Mouse (Mus musculus) hindbrain, embryonic 11.5 days (tissue): ENCODE data around the gene Hrnr. TPM values are rescaled to one million over a fixed set of nuclear protein-coding genes. Genes with fewer than 3 reads are reported as not detected.

Experiments used
- ATAC-seq: fragments of 200-750 bp; cut with Nextera tagmentation; 2 replicates; pipeline ENCODE4 v1.8.0; 2017; ENCODE audit warnings: mild to moderate bottlenecking, moderate TSS enrichment, moderate library complexity; ENCODE audit not compliant: low FRiP score
- DNase-seq: peaks from one replicate; pipeline ENCODE4 v3.0.0-alpha.2; 2015; ENCODE audit warnings: low spot score
- H3K27ac ChIP-seq: fragments of 300-500 bp; sonication (generic); 2 replicates; pipeline ENCODE4 v1.5.1; 2014; ENCODE audit warnings: mild to moderate bottlenecking, low read depth, low read length
- H3K27me3 ChIP-seq: fragments of 300-500 bp; sonication (generic); 2 replicates; pipeline ENCODE4 v1.6.1; 2014; ENCODE audit warnings: mild to moderate bottlenecking, low read length, moderate library complexity, mixed read lengths; ENCODE audit not compliant: control insufficient read depth, insufficient read depth
- H3K36me3 ChIP-seq: fragments of 300-500 bp; sonication (generic); 2 replicates; pipeline ENCODE4 v1.6.1; 2014; ENCODE audit warnings: mild to moderate bottlenecking, low read length, moderate library complexity, mixed read lengths; ENCODE audit not compliant: control insufficient read depth, insufficient read depth
- H3K4me1 ChIP-seq: fragments of 300-500 bp; sonication (generic); replicated peaks from 2 replicates; pipeline ENCODE4 v1.6.1; 2014; ENCODE audit warnings: low read length, mixed read lengths; ENCODE audit not compliant: control insufficient read depth, insufficient read depth
- H3K4me2 ChIP-seq: fragments of 300-500 bp; sonication (generic); replicated peaks from 2 replicates; pipeline ENCODE4 v1.6.1; 2014; ENCODE audit warnings: mild to moderate bottlenecking, low read depth, low read length
- H3K4me3 ChIP-seq: fragments of 300-500 bp; sonication (generic); 2 replicates; pipeline ENCODE4 v1.5.1; 2014; ENCODE audit warnings: low read depth, low read length
- H3K9ac ChIP-seq: fragments of 300-500 bp; sonication (generic); 2 replicates; pipeline ENCODE4 v1.6.1; 2014; ENCODE audit warnings: low read depth, low read length
- H3K9me3 ChIP-seq: fragments of 300-500 bp; sonication (generic); 2 replicates; pipeline ENCODE4 v1.6.1; 2016; ENCODE audit warnings: low read length; ENCODE audit not compliant: control insufficient read depth
- WGBS: fragments of 180-500 bp; shearing (Covaris S2); extraction: QIAGEN DNeasy Blood & Tissue Kit; methylation state at CpG from one replicate; pipeline ENCODE4 v1.1.7; 2014; 5-methylcytosine and 5-hydroxymethylcytosine counted together
- polyA plus RNA-seq: library from polyadenylated mRNA; unstranded; fragments of >200 nt; fragmentation: Nextera tagmentation; extraction: Ambion mirVana; gene quantifications from 2 replicates; pipeline ENCODE4 v1.2.1, GENCODE M21; 2014

The Hrnr gene
- polyA plus RNA-seq, 1 experiment from 2014 or later = not detected

DNA sequence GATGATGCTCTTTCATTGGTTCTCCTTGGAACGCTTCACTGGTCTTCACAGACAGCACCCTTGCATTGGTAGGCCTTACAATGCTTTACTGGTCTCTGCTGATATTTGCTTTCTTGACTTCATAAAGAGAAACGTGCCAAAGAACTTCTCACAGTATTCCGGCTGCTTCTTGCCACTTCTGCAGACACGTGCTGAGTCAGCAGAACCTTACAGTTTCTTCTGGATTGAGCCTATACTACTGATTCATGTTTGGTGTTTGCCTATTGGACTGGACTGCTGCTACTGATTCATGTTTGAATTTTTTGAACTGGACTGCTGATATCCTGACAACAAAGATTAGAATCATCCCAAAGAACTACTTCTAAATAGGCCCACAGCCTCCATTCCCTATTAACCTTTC, 20.5 kb downstream of the Hrnr start:
- no peak overlapping the region for H3K4me2 ChIP-seq
- H3K9me3 ChIP-seq = no peaks in the 10 kb centered on the region
- H3K4me1 ChIP-seq = no peaks in the 10 kb centered on the region
- H3K9ac ChIP-seq = no peak overlapping the region
- H3K36me3 ChIP-seq = no peaks in the 10 kb centered on the region
- no peaks in the 10 kb centered on the region for H3K27me3 ChIP-seq
- no peak overlapping the region for H3K4me3 ChIP-seq
- H3K27ac ChIP-seq = no peak overlapping the region
- DNase-seq (no peak), ATAC-seq (no peak)
- WGBS = 81% methylated on average over 4 of the region's 4 CpGs

DNA sequence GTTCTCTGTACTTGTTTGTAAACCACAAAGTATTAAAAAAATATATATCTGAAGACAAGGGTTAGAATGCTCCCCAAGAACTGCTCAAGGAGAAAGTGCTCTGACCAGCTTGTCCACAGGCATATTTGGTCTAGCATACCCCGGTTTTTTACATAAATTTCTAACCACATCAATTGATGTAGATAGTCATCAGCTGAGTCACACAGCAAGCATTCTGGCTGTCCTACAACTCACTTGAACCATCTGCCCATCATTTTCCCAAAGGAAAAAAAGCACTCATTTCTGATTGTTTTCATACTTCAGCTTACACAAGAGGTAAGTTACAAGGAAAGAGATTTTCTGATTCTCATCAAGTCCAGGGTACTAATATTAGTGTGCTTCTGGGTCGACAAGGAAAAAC, 27.3 kb downstream of the Hrnr start:
- Histone ChIP-seq H3K27ac (no peak overlapping the region), H3K4me1 (no peaks in the 10 kb centered on the region), H3K9ac (no peak overlapping the region), H3K4me2 (no peak overlapping the region), H3K27me3 (no peaks in the 10 kb centered on the region), H3K4me3 (no peak overlapping the region), H3K36me3 (no peaks in the 10 kb centered on the region), H3K9me3 (no peaks in the 10 kb centered on the region)
- DNase-seq (no peak), ATAC-seq (no peak)
- WGBS = 88% methylated on average over 2 of the region's 2 CpGs

DNA sequence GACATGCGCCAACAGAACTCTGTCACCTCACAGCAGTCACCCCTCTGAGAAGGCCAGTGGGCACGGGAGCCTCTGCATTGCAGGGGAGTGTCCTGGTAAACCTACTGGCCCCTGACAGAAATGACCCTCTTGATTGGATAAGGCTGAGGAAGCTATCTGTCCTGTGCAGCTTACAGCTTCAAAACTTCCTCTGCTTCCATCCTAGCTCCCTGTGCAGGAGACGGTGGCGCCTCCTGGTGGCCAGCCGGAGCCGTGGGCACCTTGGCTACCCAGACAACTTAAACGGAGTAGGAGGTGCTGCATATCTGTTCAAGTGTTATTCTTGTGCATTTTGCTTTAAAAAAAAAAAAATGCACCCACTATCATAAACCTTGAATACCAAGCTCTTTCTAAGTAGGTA, 40.5 kb downstream of the Hrnr start:
- WGBS = 16% methylated on average over 7 of the region's 7 CpGs
- H3K27me3 ChIP-seq = no peaks in the 10 kb centered on the region
- no peaks in the 10 kb centered on the region for H3K9me3 ChIP-seq
- peak; percentile 69 for DNase-seq
- H3K4me2 ChIP-seq = no peak overlapping the region
- no peaks in the 10 kb centered on the region for H3K4me1 ChIP-seq
- H3K27ac ChIP-seq = no peak overlapping the region
- no peak overlapping the region for H3K4me3 ChIP-seq
- 0 out of 2 replicates have a peak, but pooled peaks have one; percentile 46 for ATAC-seq
- no peaks in the 10 kb centered on the region for H3K36me3 ChIP-seq
- H3K9ac ChIP-seq = no peak overlapping the region

DNA sequence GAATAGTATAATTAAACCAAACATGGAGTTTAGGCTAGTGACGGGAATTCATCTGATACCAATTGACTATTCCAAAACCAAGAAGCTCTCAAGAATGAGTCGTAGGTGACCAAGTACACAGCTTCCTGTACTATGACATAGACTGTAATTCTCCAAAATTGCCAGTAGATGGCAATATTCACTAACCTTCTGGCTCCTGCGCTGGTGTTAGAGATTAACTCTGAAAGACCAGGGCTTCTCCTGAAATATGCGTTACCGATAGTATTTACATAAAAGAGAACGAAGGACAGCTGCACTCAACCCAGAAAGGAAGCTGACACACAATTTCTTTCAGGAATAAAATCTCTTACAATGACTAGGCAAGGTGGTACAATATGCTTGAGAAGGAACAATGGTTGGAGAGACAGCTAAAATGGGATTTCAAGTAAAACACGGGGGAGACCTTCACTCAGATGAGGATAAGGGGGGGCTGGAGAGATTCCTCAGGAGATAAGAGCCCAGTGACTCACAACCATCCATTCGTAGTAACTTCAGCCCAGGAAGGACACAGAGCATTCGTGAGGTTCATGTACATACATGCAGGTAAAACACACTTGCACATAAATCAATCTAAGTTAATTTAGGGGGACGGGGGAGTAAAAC, 42.5 kb downstream of the Hrnr start:
- no peak overlapping the region for H3K4me2 ChIP-seq
- no peaks in the 10 kb centered on the region for H3K9me3 ChIP-seq
- H3K9ac ChIP-seq = no peak overlapping the region
- ATAC-seq = peak; percentile 84
- no peaks in the 10 kb centered on the region for H3K36me3 ChIP-seq
- H3K27ac ChIP-seq = no peak overlapping the region
- no peaks in the 10 kb centered on the region for H3K4me1 ChIP-seq
- DNase-seq = peak; percentile 59
- WGBS = 12% methylated on average over 10 of the region's 10 CpGs
- H3K27me3 ChIP-seq = no peaks in the 10 kb centered on the region
- no peak overlapping the region for H3K4me3 ChIP-seq

DNA sequence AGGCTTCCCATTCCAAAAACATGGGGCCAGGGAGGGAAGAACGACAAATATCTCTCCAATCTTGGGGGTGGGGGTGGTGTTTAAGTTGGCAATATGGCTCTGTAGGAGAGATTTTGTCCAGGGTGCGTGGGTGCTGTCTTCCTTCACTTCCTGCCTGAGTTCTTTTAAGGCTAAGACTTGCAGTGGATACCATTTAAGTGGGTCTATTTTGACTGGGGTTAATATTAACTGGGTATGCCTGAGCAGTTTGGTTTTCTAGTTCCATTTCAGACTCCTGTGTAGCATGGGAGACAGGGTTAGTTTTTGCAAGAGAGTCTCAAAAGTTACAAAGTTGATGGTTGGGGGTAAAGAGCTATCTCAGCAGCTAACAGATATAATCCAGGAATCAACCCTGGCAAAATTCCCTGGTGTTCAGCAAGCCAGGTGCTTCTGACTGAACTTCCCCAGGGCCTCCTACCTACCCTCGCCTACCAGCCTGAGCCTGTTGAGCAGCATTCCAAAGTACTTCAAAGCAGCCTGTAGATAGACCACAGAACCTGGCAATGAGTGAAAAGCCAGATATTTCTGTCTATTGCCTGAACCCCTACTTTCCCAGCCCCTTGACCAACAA, 47.5 kb downstream of the Hrnr start:
- Histone ChIP-seq H3K4me3 (no peak overlapping the region), H3K27ac (no peak overlapping the region), H3K4me1 (no peaks in the 10 kb centered on the region), H3K27me3 (no peaks in the 10 kb centered on the region), H3K36me3 (no peaks in the 10 kb centered on the region), H3K4me2 (no peak overlapping the region), H3K9me3 (no peaks in the 10 kb centered on the region), H3K9ac (no peak overlapping the region)
- no peak for DNase-seq
- 52% methylated on average over 3 of the region's 3 CpGs for WGBS
- ATAC-seq = no peak

DNA sequence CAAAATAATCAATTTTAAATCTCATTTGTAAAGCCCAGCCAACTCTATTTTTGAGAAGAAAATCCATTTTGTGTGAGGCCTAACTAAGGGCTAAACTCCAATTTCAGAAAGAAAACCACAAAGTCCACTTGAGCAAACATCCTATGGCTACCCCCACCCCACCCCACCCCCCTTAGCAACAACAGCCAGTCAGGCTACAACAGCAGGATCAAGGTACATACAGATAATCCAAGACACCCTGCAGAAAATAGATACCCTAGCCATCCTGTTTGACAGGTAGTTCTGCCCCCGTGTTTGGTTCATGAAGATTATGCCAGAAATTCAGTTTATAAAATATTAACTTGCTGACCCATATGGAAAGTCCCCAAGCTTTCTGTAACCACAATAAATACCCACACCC, 48.6 kb downstream of the Hrnr start:
- no peaks in the 10 kb centered on the region for H3K27me3 ChIP-seq
- H3K4me2 ChIP-seq = no peak overlapping the region
- H3K4me1 ChIP-seq = no peaks in the 10 kb centered on the region
- H3K27ac ChIP-seq = no peak overlapping the region
- 83% methylated on average over 1 of the region's 1 CpGs for WGBS
- no peak for ATAC-seq
- H3K9ac ChIP-seq = no peak overlapping the region
- DNase-seq = no peak
- H3K9me3 ChIP-seq = no peaks in the 10 kb centered on the region
- no peak overlapping the region for H3K4me3 ChIP-seq
- no peaks in the 10 kb centered on the region for H3K36me3 ChIP-seq

DNA sequence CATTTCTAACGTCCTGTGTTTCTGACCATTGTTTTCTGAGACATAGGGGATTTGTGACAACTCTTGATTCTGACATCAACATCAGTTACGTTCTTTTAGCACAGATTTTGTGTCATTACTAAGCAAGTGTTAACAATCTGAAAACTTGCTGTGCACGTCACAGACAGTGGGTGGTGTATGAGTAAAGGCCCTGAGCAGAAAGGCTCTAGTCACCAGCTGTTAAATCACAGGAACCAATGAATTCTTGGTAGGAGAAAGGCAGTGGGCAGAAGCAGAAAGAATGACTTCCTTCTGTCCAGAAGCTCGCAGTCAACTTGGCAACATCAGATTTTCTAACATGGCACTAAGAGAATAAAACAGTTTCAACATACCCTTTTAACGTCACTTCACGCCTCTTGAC, 53.9 kb downstream of the Hrnr start:
- H3K27ac ChIP-seq = no peak overlapping the region

DNA sequence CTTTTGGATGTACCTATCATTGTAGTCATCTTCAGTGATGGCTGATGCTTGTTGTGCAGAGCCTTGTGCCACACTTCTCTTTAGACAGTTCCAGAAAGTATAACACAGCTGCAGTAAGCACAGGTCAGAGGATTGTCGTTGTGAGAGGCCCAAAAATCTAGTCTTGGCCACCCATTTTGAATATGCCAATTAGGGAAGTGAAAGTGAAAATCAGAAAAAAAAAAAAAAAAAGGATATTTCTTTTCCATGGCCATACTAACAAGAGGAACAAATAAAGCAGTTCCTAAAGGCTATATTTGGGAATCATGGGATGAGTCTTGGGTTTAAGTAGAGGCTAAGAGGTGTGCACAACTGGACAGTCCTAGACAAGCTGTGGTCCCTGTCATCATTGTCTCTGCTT, 55.6 kb downstream of the Hrnr start:
- no peaks in the 10 kb centered on the region for H3K4me1 ChIP-seq
- H3K27ac ChIP-seq = no peak overlapping the region
- no peak for ATAC-seq
- DNase-seq = no peak
- H3K9me3 ChIP-seq = no peaks in the 10 kb centered on the region
- no peak overlapping the region for H3K9ac ChIP-seq
- no peak overlapping the region for H3K4me2 ChIP-seq
- no peak overlapping the region for H3K4me3 ChIP-seq
- no peaks in the 10 kb centered on the region for H3K27me3 ChIP-seq
- 76% methylated on average over 1 of the region's 1 CpGs for WGBS
- no peaks in the 10 kb centered on the region for H3K36me3 ChIP-seq

More for the DNA sequence above, 53.9 kb downstream of the Hrnr start:
- no peak overlapping the region for H3K4me3 ChIP-seq
- H3K9ac ChIP-seq = no peak overlapping the region
- no peak overlapping the region for H3K4me2 ChIP-seq
- ATAC-seq (no peak), DNase-seq (no peak)
- no peaks in the 10 kb centered on the region for H3K4me1 ChIP-seq
- 80% methylated on average over 6 of the region's 6 CpGs for WGBS
- no peaks in the 10 kb centered on the region for H3K36me3 ChIP-seq
- no peaks in the 10 kb centered on the region for H3K9me3 ChIP-seq
- no peaks in the 10 kb centered on the region for H3K27me3 ChIP-seq

DNA sequence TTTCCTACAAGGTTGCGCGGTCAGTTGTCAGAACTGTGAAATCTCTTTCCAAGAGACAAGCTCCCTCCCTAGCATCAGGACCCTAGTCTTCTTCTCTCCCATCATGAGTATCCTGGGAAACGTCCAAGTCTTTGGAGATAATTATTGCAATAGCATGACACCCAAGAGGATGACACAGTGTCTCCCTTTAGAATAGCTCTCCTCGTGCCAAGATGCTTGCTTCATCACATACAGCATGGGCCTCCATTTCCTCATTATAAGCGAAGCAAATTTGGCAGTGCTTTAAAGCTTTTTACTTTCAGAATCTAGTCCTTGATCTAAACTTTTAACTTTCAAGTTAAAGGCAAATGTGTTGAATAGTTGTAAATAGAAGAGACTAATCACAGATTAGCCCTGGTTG, 56.1 kb downstream of the Hrnr start:
- no peak for ATAC-seq
- H3K9me3 ChIP-seq = no peaks in the 10 kb centered on the region
- H3K27ac ChIP-seq = no peak overlapping the region
- H3K4me3 ChIP-seq = no peak overlapping the region
- no peak overlapping the region for H3K9ac ChIP-seq
- DNase-seq = no peak
- 85% methylated on average over 5 of the region's 5 CpGs for WGBS
- H3K27me3 ChIP-seq = no peaks in the 10 kb centered on the region
- H3K4me1 ChIP-seq = no peaks in the 10 kb centered on the region
- no peaks in the 10 kb centered on the region for H3K36me3 ChIP-seq
- no peak overlapping the region for H3K4me2 ChIP-seq
